Mouse (Mus musculus) lung, adult 2 months (tissue): ENCODE results near the gene Tpi1.

ENCODE experiments used
- CTCF ChIP-seq: fragments of 200-500 bp; IDR thresholded peaks from 2 replicates; pipeline ENCODE4 v1.5.1; 2011; ENCODE audit warnings: mild to moderate bottlenecking, low read length, control low read depth; ENCODE audit not compliant: insufficient read depth
- POLR2A ChIP-seq: fragments of 200-500 bp; IDR thresholded peaks from 2 replicates; pipeline ENCODE4 v1.6.1; 2011; ENCODE audit warnings: low read depth, mild to moderate bottlenecking, control low read depth, low read length, borderline replicate concordance; ENCODE audit errors: extremely low read depth

GRCm38 (mm10) chr6:124814448-124814847 lies 352 bp upstream of the Tpi1 start:
- TF ChIP-seq CTCF (no peak), POLR2A (no peak)
